Mouse (Mus musculus) left cerebral cortex, postnatal 36 days (tissue): ENCODE results near the gene Myo5c. TPM values are rescaled to one million over a fixed set of nuclear protein-coding genes. Genes with fewer than 3 reads are reported as not detected.
A peak's percentile ranks its signal among the peaks of the same experiment; 100 is the strongest.

Experiments used
- DNase-seq, 2 experiments: peaks; one replicate each; pipeline ENCODE4 v3.0.0; 2021 to 2022; ENCODE audit warnings: low spot score in 2 of 2, mixed read lengths in 1 of 2
- intact Hi-C: fragments of 180-260 bp; cut with DNase I; formaldehyde crosslinking; loops from one replicate; pipeline ENCODE4 v1.15.1; 2025
- total RNA-seq, 2 experiments: library from RNA; stranded (reverse); gene quantifications; 2 replicates each; pipeline ENCODE4 v1.2.3; 2021

The Myo5c gene
- total RNA-seq, 2 experiments from 2014 or later = 4.4 to 6.3 TPM

GRCm38 (mm10) chr9:75313832-75314516 lies 82.2 kb downstream of the Myo5c start:
- DNase-seq = peak; percentile 88 to 91
- intact Hi-C loops = no loop called here

DNA sequence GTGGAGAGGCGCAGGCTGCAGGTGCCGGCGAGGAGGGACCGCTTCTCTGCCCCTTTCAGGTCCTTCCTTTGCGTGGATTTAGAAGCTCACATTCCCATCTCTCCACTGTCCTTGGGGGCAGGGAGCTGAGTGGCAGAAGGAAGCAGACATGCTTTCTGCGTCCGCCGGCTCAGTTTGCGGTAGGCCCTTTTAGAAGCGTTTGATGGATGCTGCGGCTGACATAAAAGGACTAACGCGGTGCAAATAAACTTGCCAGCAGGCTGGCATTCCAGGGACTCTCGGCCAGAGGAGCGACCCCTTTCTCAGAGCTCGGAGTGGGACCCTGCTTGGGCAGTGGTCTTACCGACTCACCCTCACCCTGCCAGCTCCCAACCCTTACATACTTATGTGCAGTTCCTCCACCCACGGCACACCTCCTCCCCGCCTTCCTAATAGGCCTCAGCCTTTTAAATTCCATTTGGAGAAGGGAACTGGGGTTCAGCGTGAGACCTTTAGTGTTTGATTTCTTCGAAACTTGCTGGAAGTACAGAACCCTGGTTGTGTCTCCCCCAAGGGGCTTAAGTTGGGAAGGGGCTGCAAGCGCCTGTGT lies 82.8 kb downstream of the Myo5c start:
- no peak for DNase-seq
- intact Hi-C loops = no loop called here

DNA sequence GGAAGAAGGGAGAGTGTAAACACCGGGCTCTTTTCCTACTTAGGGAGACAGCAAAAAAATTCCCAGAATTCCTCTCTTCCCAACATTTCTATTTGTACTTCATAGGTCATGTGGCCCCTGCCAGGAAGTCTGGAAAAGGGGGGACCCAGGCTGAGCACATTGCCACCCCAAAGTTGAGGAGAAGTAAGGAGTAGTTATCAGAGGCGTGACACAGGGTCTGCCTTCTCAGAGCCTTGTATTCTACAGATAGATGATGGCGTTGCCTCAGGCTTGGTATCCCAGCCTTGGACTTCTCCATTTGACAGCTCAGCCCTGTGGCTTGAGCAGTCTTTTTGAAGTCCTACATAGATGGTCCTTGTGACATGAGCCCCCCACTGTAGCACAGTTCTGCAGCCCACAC lies 83.4 kb downstream of the Myo5c start:
- intact Hi-C loops = no loop called here

DNA sequence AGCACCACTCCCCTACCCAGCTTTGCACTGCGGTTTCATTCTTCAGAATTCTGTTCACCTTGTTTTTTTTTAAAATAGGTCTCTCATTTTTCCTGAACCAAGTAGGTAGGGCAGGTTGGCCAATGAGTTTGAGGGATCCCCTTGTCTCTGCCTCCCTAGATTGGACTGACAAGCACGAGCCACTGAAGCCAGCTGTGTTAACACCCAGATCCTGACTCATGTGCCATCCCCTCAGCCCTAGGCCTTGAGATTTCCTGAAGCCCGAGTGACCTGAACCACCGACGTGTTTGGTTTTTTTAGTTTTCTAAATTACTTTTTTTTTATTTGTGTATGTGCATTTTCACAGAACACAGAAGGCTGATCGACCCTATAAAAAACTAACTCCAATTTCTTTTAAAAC lies 85.0 kb downstream of the Myo5c start:
- no peak for DNase-seq
- intact Hi-C loops = no loop called here

More for the DNA sequence above, 83.4 kb downstream of the Myo5c start:
- DNase-seq = no peak

- no peak for DNase-seq
- intact Hi-C loops = no loop called here
These were observed 86.4 kb downstream of the Myo5c start for GRCm38 (mm10) chr9:75318196-75318595.

DNA sequence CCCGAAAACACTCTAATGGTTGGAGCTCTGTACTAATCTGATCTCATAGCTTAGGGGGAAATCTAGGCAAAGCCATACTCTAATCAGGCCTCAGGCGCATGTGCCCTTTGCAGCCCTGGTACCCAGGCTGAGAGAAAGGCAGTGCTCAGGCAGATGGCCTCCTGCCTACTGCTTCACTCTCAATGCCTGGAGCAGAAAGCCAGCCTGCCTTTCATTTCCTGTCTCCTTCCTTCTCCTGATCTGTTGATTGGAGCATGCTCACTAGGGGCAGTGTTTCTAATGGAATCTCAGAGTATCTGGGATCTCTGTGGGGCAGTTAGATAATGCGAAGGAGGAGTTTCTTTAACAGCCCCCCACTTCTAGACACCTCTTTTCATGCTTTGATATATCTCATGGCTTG lies 87.5 kb downstream of the Myo5c start:
- intact Hi-C loops = no loop called here
- no peak for DNase-seq

DNA sequence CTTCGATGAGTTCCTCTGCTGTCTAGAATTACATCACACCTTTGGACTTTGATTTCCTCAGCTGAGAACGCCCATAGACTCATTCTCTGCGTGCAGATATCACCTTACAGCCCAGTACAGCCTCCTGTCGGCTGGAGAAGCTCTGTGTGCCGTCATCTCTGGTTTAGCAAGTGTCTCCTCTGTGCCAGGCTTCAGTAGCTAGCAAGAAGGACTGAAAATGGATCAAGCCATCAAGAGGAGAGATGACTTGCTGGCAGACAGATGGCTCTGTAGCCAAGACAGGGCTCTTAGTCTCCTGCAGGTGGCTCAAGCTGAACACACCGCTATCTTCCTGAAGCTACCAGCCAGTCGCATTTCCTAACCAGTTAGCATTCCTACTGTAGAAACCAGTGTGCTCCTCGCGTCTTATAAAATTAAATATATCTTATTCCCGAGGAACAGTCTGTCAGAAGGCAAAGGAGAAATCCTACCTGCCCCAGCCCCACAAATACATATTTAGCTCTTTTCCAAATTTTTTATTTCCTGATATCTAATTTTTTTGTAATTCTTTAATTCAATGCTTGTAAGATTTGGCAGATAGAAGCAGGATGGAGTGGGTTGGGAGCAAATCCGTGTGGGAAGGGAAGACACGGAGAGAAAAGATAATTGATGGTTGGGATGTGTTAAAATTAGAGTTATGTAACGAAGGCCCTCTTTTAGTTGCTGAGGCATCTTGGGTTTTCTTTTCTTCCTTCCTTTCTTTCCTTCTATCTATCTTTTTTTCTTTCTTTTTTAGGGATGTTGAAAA lies 90.5 kb downstream of the Myo5c start:
- DNase-seq = peak; percentile 44
- intact Hi-C loops = loop anchor here (5.0 kb wide), 1 partner anchor 90 kb away; the partner anchor contains the start of gene Mapk6

DNA sequence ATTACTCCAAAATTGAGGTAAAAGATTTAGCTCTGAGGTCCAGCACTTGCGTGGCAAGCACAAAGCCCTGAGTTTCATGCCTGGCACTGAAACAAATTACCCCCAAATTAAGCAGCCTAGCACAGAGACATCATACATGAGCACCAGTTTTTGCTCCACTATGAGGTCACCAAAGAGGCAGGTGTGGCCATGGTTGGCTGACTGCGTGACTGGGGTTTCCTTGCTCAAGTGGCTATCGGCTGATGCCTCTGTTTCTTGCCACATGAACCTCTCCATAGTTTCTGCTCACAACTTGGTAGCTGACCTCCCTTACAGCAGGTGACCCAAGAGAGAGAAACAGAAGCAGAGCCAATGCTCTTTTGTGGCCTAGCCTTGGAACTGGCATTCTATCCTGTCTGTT lies 96.2 kb downstream of the Myo5c start:
- intact Hi-C loops = no loop called here

GRCm38 (mm10) chr9:75330821-75331220 lies 99.0 kb downstream of the Myo5c start:
- peak; percentile 43 to 59 for DNase-seq
- intact Hi-C loops = no loop called here

More for the DNA sequence above, 96.2 kb downstream of the Myo5c start:
- DNase-seq = no peak

GRCm38 (mm10) chr9:75334440-75334839 lies 102.6 kb downstream of the Myo5c start:
- intact Hi-C loops = no loop called here
- no peak for DNase-seq

DNA sequence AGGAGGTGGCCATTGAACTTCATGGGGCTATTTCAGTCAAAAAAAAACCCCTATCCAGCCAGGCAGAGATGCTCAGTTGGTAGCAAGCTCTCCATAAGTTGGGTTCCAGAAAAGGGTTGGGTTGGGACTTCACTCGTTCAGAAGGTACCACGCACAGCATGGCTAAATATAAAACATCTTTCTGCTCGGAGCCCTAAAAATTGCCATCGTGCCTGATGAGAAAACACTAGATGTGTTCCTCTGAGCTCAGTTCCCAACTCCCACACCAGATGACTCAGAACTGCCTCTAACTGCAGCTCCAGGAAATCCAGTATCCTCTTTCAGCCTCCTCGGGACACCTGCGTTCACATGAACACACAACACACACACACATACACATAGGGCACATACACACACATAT lies 106.2 kb downstream of the Myo5c start:
- peak; percentile 64 to 78 for DNase-seq
- intact Hi-C loops = no loop called here

DNA sequence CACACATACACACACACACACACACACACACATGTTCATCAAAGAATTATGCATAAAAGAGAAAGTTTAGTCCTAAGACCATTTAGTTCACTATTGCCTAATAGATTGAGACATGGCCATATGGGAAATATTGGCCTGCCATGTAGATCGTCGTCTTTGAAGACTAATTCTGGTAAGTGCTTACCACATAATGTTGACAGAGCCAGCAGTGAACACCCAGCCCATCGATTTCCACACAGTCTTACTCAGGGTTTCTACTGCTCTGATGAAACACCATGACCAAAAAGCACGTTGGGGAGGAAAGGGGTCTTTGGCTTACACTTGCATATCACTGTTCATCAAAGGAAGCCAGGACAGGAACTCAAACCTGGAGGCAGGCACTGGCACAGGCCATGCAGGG lies 110.6 kb downstream of the Myo5c start:
- DNase-seq = no peak
- intact Hi-C loops = no loop called here

- intact Hi-C loops = no loop called here
These were observed 115.6 kb downstream of the Myo5c start, which contains the start of gene Bcl2l10 for GRCm38 (mm10) chr9:75347458-75347857. TSS of gene Bcl2l10 (plus strand) at chr9:75347758.

DNA sequence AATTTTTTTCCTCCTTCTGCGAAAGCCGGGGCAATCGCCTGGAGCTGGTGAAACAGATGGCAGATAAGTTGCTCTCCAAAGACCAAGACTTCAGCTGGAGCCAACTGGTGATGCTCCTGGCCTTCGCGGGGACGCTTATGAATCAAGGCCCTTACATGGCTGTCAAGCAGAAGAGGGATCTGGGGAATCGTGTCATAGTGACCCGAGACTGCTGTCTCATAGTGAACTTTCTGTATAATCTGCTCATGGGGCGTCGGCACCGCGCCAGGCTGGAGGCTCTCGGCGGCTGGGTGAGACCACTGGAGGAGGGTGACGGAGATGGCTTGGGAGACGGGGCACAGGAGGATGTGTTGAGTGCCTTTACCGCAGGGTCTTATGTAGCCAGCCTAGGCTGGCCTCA lies 116.2 kb downstream of the Myo5c start:
- intact Hi-C loops = no loop called here
- DNase-seq = no peak

More at GRCm38 (mm10) chr9:75347458-75347857, 115.6 kb downstream of the Myo5c start, which contains the start of gene Bcl2l10:
- no peak for DNase-seq

DNA sequence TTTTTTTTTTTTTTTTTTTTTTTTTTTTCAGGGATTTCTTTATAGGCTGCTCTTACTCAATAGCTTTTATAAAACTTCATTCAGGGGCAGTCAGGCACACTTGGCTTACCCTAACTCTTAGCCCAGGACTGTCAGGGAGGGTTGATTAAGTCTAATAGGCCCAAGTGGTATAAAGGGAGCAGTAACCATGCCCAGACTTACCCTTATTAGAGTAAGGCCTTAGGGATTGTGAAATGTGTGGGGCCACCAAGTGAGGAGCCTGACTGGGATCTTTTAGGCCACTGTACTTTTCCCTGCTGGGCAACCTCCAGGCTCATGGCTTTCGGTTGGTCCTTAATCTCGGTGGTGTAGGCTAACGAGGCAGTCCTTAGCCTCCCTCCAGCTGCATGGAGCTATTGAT lies 116.8 kb downstream of the Myo5c start:
- no peak for DNase-seq
- intact Hi-C loops = no loop called here

DNA sequence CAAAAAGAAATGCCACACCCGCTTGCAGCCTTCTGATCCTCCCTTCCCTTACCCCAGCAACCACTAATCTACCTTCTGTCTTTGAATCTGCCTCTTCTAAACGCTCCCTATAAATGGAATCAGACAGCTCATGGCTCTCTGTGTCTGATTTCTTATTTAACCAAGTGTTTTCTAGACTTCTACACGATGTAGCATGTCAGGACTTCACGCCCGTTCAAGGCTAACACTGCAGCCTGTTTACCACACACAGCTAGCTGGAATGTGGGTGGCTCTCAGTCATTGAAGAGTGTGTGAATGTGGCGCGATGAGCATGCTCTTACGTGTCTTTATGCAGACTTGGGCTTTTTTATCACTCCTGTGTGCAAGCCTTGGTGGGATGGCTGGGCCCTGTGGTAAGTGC lies 121.3 kb downstream of the Myo5c start:
- intact Hi-C loops = no loop called here
- DNase-seq = no peak

Other genes with a start within 250 kb of the Myo5c start
- gene Arpp19, start 194.4 kb upstream of the Myo5c start, total RNA-seq = 100 to 1,000 TPM; 457 to 503 TPM
- 100 to 1,000 TPM; 297 to 304 TPM for gene Myo5a, start 161.0 kb upstream of the Myo5c start, total RNA-seq
- gene Gnb5, start 74.3 kb downstream of the Myo5c start, total RNA-seq = 100 to 1,000 TPM; 149 to 158 TPM
- not detected for gene Bcl2l10, start 115.7 kb downstream of the Myo5c start, total RNA-seq
- gene Mapk6, start 178.0 kb downstream of the Myo5c start, total RNA-seq = 10 to 100 TPM; 67.8 to 74.3 TPM
- 10 to 100 TPM; 26.2 to 30.0 TPM for gene Leo1, start 209.5 kb downstream of the Myo5c start, total RNA-seq